Mouse (Mus musculus) stomach, embryonic 15.5 days (tissue): ENCODE measurements around the gene Nt5dc2. TPM values are rescaled to one million over a fixed set of nuclear protein-coding genes. Genes with fewer than 3 reads are reported as not detected.

Experiments used
- ATAC-seq: fragments of 200-750 bp; cut with Nextera tagmentation; 2 replicates; pipeline ENCODE4 v1.8.0; 2017; ENCODE audit warnings: low read depth, moderate number of reproducible peaks, moderate TSS enrichment; ENCODE audit not compliant: insufficient read depth, low FRiP score
- H3K27ac ChIP-seq: fragments of 300-500 bp; sonication (generic); 2 replicates; pipeline ENCODE4 v1.5.1; 2015; ENCODE audit warnings: mild to moderate bottlenecking, inconsistent platforms
- H3K27me3 ChIP-seq: fragments of 300-500 bp; sonication (generic); replicated peaks from 2 replicates; pipeline ENCODE4 v1.6.1; 2015; ENCODE audit warnings: inconsistent platforms
- H3K36me3 ChIP-seq: fragments of 300-500 bp; sonication (generic); 2 replicates; pipeline ENCODE4 v1.6.1; 2015; ENCODE audit warnings: inconsistent platforms
- H3K4me1 ChIP-seq: fragments of 300-500 bp; sonication (generic); 2 replicates; pipeline ENCODE4 v1.6.1; 2015; ENCODE audit warnings: inconsistent platforms
- H3K4me2 ChIP-seq: fragments of 300-500 bp; sonication (generic); 2 replicates; pipeline ENCODE4 v1.6.1; 2015; ENCODE audit warnings: mild to moderate bottlenecking, inconsistent platforms
- H3K4me3 ChIP-seq: fragments of 300-500 bp; sonication (generic); replicated peaks from 2 replicates; pipeline ENCODE4 v1.5.1; 2015; ENCODE audit warnings: inconsistent platforms
- H3K9ac ChIP-seq: fragments of 300-500 bp; sonication (generic); 2 replicates; pipeline ENCODE4 v1.6.1; 2015; ENCODE audit warnings: inconsistent platforms
- H3K9me3 ChIP-seq: fragments of 300-500 bp; sonication (generic); 2 replicates; pipeline ENCODE4 v1.6.1; 2016; ENCODE audit warnings: inconsistent platforms
- WGBS: fragments of 180-500 bp; shearing (Covaris S2); methylation state at CpG from one replicate; pipeline ENCODE4 v1.1.7; 2015; 5-methylcytosine and 5-hydroxymethylcytosine counted together
- polyA plus RNA-seq: library from polyadenylated mRNA; unstranded; fragments of >200 nt; fragmentation: Nextera tagmentation; extraction: Ambion mirVana; gene quantifications from 2 replicates; pipeline ENCODE4 v1.2.1, GENCODE M21; 2015

The Nt5dc2 gene
- polyA plus RNA-seq, 1 experiment from 2014 or later: 372 TPM

- Histone ChIP-seq H3K27me3 (no peaks in the 10 kb centered on the region), H3K4me2 (no peak overlapping the region), H3K4me3 (no peak overlapping the region), H3K9me3 (no peaks in the 10 kb centered on the region), H3K36me3 (peaks cover 64% of the 10 kb centered on the region), H3K9ac (no peak overlapping the region), H3K27ac (no peak overlapping the region), H3K4me1 (peaks cover 5% of the 10 kb centered on the region; the same call in 1 of the 2 replicates)
- ATAC-seq: no peak
- WGBS: 89% methylated on average over 11 of the region's 11 CpGs
These were observed 40.5 kb downstream of the Nt5dc2 start for GRCm38 (mm10) chr14:31171386-31171785.

GRCm38 (mm10) chr14:31171821-31172220 is 41.0 kb downstream of the Nt5dc2 start:
- H3K9me3 ChIP-seq: no peaks in the 10 kb centered on the region
- H3K4me3 ChIP-seq: no peak overlapping the region
- no peak overlapping the region for H3K27ac ChIP-seq
- ATAC-seq: no peak
- no peak overlapping the region for H3K9ac ChIP-seq
- H3K27me3 ChIP-seq: no peaks in the 10 kb centered on the region
- 93% methylated on average over 15 of the region's 15 CpGs for WGBS
- H3K36me3 ChIP-seq: peaks cover 68% of the 10 kb centered on the region
- H3K4me1 ChIP-seq: 0 out of 2 replicates have a peak, but pooled peaks cover 2% of the 10 kb centered on the region
- H3K4me2 ChIP-seq: no peak overlapping the region

DNA sequence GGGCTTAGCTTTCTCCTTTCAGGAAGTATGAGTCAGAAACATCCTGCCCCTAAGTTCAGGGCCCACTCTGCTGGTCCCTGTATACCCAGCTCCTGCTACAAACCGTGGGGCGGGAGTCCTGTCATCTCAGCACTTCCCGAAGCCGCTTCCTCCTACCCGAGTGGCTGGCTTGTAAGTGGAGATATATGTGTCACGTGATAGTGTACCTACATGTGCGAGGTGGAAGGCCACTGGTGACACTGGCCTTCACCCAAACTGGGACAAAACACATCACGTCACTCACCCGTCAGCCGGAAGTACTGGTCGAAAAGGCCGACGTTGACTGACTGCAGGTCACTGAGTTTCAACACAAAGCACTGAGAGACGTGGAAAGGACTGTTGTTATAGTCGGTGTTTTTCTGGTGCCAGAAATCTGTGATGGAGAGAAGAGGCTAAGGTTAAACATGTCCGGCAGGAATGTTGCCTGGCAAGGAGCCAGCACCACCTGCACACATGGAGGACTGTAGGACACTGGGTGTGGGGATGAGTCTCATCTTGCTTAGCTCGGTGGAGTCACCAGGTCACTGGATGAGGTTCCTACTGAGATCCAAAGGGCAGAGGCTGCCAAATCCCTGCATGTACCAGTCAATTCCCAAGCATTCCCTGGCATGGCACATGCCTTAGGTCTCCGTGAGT is 42.1 kb downstream of the Nt5dc2 start:
- Histone ChIP-seq H3K27me3 (no peaks in the 10 kb centered on the region), H3K9ac (no peak overlapping the region), H3K4me2 (no peak overlapping the region), H3K9me3 (no peaks in the 10 kb centered on the region), H3K36me3 (peaks cover 78% of the 10 kb centered on the region), H3K4me1 (no peaks in the 10 kb centered on the region), H3K27ac (no peak overlapping the region), H3K4me3 (no peak overlapping the region)
- WGBS: 72% methylated on average over 18 of the region's 18 CpGs
- no peak for ATAC-seq

DNA sequence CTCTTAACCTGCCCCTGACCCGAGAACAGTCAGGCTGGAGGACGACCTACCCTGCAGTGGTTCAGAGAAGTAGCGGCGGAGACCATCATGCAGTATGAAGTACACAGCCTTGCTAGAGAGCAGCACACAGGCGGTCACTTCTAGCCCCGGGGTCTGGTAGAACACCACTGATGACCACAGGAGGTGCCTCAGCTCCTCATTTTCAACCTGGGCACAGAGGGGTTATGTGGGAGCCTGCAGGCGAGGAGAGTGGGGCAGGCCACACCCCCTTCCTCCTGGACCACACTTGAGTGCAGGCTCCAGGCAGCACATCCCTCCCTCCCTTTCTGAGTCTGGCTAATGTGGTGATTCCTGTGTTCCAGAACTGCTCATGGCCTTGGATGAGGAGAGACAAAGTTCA is 42.7 kb downstream of the Nt5dc2 start:
- ATAC-seq: no peak
- Histone ChIP-seq H3K9me3 (no peaks in the 10 kb centered on the region), H3K27ac (no peak overlapping the region), H3K4me1 (no peaks in the 10 kb centered on the region), H3K27me3 (no peaks in the 10 kb centered on the region), H3K9ac (no peak overlapping the region), H3K4me3 (no peak overlapping the region), H3K36me3 (peaks cover 81% of the 10 kb centered on the region), H3K4me2 (no peak overlapping the region)
- 82% methylated on average over 7 of the region's 7 CpGs for WGBS

DNA sequence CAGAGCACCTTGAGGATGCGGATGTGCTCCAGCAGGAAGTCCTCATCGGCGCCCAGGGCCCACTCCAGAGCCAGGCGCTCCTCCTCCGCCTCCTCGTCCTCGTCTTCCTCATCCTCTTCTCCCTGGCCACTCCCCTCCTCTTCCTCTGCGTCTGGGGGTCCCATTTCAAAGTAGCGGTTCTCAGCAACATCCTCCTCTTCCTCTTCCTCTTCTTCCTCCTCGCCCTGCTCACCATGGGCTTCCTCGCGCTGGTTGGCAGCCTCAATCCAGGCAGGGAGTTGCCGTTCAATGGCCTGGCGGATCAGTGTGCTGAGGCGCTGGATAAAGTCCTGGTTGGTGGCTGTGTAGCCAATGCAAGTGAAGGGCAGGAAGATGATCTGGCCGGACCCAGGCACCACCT is 46.4 kb downstream of the Nt5dc2 start:
- H3K36me3 ChIP-seq: peaks cover 93% of the 10 kb centered on the region
- H3K4me2 ChIP-seq: no peak overlapping the region
- H3K27ac ChIP-seq: no peak overlapping the region
- H3K9ac ChIP-seq: no peak overlapping the region
- ATAC-seq: no peak
- no peaks in the 10 kb centered on the region for H3K27me3 ChIP-seq
- no peaks in the 10 kb centered on the region for H3K9me3 ChIP-seq
- WGBS: 89% methylated on average over 16 of the region's 16 CpGs
- H3K4me3 ChIP-seq: no peak overlapping the region
- H3K4me1 ChIP-seq: no peaks in the 10 kb centered on the region

DNA sequence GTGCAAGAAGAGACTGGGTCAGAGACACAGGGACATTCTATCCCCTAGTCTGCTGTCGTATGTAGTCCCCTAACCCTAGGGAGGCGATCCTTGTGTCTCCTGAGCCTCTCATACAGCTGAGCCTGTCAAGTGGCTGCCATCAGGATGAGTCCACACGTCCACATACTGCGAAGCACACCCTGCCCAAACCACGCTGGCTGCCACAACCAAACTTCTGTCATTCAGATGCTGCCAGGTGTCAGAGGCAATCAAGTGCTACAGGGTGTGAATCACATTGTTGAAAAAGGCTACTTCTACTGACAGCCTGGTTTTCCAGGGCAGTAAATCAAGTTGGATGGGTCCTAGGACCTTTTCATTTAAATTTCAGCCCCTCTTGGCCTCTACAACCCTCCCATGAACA is 46.9 kb downstream of the Nt5dc2 start:
- ATAC-seq: no peak
- H3K4me2 ChIP-seq: no peak overlapping the region
- peaks cover 93% of the 10 kb centered on the region for H3K36me3 ChIP-seq

DNA sequence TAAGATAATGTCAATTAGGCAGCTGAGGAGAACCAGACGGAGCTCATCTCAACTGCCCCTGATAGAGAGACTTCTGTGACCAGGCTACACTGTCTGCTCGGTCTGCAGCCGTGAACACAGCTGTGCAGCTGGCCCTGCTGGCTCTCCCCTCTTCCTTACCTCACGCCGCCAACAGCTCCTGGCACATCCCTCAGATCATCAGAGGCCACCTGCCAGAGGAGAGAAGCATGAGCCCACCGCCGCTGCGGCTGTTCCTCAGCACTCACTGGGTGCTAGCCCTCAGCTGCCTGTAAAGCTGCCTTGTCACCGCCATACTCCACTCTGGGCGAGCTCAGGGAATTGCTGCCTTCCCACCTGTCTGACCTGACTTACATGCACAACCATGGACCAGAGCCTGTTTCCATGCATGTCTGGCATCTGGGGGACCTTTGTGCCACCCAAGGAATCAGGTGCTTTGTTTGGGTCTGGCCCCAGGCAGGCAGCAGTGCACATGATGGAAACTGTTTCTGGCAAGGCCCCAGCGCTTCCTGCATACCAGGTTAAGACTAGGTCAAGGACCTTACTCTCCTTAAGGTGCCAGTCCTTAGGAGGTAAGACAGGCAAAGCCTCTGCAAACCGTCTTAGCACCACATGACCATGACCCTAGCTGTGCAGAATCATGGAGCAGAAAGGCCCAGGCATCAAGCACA is 49.0 kb downstream of the Nt5dc2 start:
- Histone ChIP-seq H3K36me3 (peaks cover 94% of the 10 kb centered on the region), H3K9me3 (no peaks in the 10 kb centered on the region), H3K27ac (no peak overlapping the region), H3K4me2 (no peak overlapping the region), H3K27me3 (no peaks in the 10 kb centered on the region), H3K4me1 (no peaks in the 10 kb centered on the region), H3K9ac (no peak overlapping the region), H3K4me3 (no peak overlapping the region)
- WGBS: 90% methylated on average over 12 of the region's 12 CpGs
- ATAC-seq: no peak

More for the DNA sequence above, 46.9 kb downstream of the Nt5dc2 start:
- 90% methylated on average over 5 of the region's 5 CpGs for WGBS
- no peaks in the 10 kb centered on the region for H3K9me3 ChIP-seq
- no peaks in the 10 kb centered on the region for H3K4me1 ChIP-seq
- H3K4me3 ChIP-seq: no peak overlapping the region
- H3K27me3 ChIP-seq: no peaks in the 10 kb centered on the region
- H3K9ac ChIP-seq: no peak overlapping the region
- H3K27ac ChIP-seq: no peak overlapping the region

DNA sequence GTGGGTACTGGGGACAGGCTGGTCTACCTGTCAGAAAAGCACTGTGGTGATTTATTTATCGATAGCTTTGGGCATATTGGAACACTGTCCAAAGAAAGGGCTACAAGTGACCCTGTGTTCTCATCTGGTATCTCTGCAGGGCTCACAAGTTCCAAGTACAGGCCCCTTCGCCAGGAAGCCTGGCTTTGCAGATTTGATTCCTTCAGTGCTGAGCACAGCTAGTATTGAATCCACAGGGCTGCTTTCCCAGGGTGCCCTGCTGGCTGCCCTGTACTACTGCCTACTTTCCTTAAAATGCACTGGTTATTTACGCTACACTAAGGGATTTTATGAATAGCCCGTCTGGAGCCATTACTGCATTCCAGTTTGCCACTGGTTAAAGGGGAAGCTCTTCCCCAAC is 50.7 kb downstream of the Nt5dc2 start:
- H3K27me3 ChIP-seq: no peaks in the 10 kb centered on the region
- no peak for ATAC-seq
- H3K9ac ChIP-seq: no peak overlapping the region
- no peak overlapping the region for H3K4me3 ChIP-seq
- peaks cover 92% of the 10 kb centered on the region for H3K36me3 ChIP-seq
- no peaks in the 10 kb centered on the region for H3K4me1 ChIP-seq
- no peak overlapping the region for H3K27ac ChIP-seq
- no peaks in the 10 kb centered on the region for H3K9me3 ChIP-seq
- no peak overlapping the region for H3K4me2 ChIP-seq
- 76% methylated on average over 4 of the region's 4 CpGs for WGBS

DNA sequence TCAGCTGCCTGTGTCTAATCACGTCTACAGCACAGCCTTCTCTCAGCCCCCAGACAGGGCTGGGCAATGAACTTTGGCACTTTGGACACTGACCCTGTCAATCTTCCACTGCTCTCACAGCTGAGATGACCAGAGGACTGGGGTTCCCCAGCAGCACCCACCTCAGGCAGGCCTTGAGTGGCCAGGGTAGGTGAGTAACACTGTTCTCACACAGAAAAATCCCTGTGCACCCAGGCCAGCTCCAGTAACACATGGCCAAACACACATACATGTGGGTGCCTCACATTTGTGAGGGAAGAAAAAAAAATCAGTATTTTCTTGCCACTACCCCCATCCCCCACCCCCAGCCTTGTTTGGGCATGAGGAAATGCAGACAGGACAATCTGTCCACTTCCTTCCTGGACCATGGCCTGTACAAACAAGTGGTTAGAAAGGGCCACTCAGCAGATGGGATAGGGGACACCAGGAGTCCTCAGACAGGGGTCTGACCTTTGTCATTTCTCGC is 52.0 kb downstream of the Nt5dc2 start:
- no peak overlapping the region for H3K4me3 ChIP-seq
- H3K4me1 ChIP-seq: no peaks in the 10 kb centered on the region
- H3K9me3 ChIP-seq: no peaks in the 10 kb centered on the region
- no peaks in the 10 kb centered on the region for H3K27me3 ChIP-seq
- ATAC-seq: no peak
- peaks cover 93% of the 10 kb centered on the region for H3K36me3 ChIP-seq
- H3K4me2 ChIP-seq: no peak overlapping the region
- no peak overlapping the region; the same call in 1 of the 2 replicates for H3K27ac ChIP-seq
- H3K9ac ChIP-seq: no peak overlapping the region
- WGBS: 57% methylated on average over 2 of the region's 2 CpGs

- no peaks in the 10 kb centered on the region for H3K9me3 ChIP-seq
- H3K27ac ChIP-seq: no peak overlapping the region; the same call in 1 of the 2 replicates
- peaks cover 95% of the 10 kb centered on the region for H3K36me3 ChIP-seq
- H3K27me3 ChIP-seq: no peaks in the 10 kb centered on the region
- H3K4me1 ChIP-seq: no peaks in the 10 kb centered on the region
- no peak for ATAC-seq
- H3K4me2 ChIP-seq: no peak overlapping the region
- no peak overlapping the region for H3K9ac ChIP-seq
- H3K4me3 ChIP-seq: no peak overlapping the region
- WGBS: 84% methylated on average over 5 of the region's 5 CpGs
These were observed 52.7 kb downstream of the Nt5dc2 start for GRCm38 (mm10) chr14:31183541-31183940.

DNA sequence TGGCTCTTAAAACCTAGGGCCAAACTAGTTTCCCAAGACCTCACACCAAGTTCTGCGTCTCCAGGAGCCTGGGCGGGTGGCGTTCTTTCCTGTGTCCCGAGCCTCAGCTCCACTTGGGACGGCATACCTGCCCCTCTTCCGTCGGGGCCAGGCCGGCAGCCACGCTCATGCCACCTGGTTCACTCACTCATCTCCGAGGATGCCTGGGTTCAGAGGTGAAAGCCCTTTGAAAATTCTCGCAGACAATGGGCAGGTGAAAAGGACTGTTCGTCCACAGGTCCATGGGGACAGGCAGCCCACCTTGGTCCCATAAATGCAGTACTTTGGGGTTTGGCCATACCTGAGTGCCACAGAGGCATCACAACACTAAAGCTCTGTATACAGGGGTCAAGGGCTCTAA is 53.3 kb downstream of the Nt5dc2 start:
- Histone ChIP-seq H3K4me1 (no peaks in the 10 kb centered on the region), H3K4me2 (no peak overlapping the region), H3K36me3 (peaks cover 94% of the 10 kb centered on the region), H3K27ac (no peak overlapping the region), H3K9ac (no peak overlapping the region), H3K9me3 (no peaks in the 10 kb centered on the region), H3K4me3 (no peak overlapping the region), H3K27me3 (no peaks in the 10 kb centered on the region)
- 89% methylated on average over 12 of the region's 12 CpGs for WGBS
- no peak for ATAC-seq

GRCm38 (mm10) chr14:31186656-31187055 is 55.8 kb downstream of the Nt5dc2 start:
- H3K36me3 ChIP-seq: peaks cover 96% of the 10 kb centered on the region
- no peak overlapping the region for H3K4me3 ChIP-seq
- no peaks in the 10 kb centered on the region for H3K4me1 ChIP-seq
- H3K27ac ChIP-seq: no peak overlapping the region
- no peak overlapping the region for H3K9ac ChIP-seq
- H3K4me2 ChIP-seq: no peak overlapping the region
- no peaks in the 10 kb centered on the region for H3K9me3 ChIP-seq
- H3K27me3 ChIP-seq: no peaks in the 10 kb centered on the region
- 75% methylated on average over 4 of the region's 4 CpGs for WGBS
- ATAC-seq: no peak
